Mouse (Mus musculus) megakaryocyte, embryonic 14.5 days (primary cell): ENCODE data around the gene Ccr1.

Experiments used
- FLI1 ChIP-seq: IDR thresholded peaks from 2 replicates; pipeline ENCODE4 v1.6.1; 2012; ENCODE audit warnings: low read length, inconsistent platforms, mixed read lengths
- GATA1 ChIP-seq: IDR thresholded peaks from 3 replicates; pipeline ENCODE4 v1.6.1; 2012; ENCODE audit warnings: mixed read lengths, low read length, inconsistent platforms, borderline replicate concordance

GRCm38 (mm10) chr9:123949432-123949831 is 19.1 kb downstream of the Ccr1 start:
- no peak for TF ChIP-seq GATA1
- TF ChIP-seq FLI1 = no peak
